Mouse (Mus musculus): Measurements from ENCODE around the gene Slit2.

- TF ChIP-seq POLR2A (IDR thresholded peaks at IDR 0.05; ENCODE audit: extremely low read depth, insufficient read depth, low read length): no peak
- TF ChIP-seq CTCF (IDR thresholded peaks at IDR 0.05; ENCODE audit: low read depth, low read length): no peak
These were observed 2.5 kb upstream of the Slit2 start for GRCm38 (mm10) chr5:47980459-47980858.
